Mouse (Mus musculus) cerebellum, postnatal 10 days (tissue): ENCODE data around the gene Fam43a.

Experiments used
- DNase-seq, 2 experiments: peaks; one replicate each; pipeline ENCODE4 v3.0.0; 2021; ENCODE audit warnings: mixed read lengths in 2 of 2

The Fam43a gene

DNA sequence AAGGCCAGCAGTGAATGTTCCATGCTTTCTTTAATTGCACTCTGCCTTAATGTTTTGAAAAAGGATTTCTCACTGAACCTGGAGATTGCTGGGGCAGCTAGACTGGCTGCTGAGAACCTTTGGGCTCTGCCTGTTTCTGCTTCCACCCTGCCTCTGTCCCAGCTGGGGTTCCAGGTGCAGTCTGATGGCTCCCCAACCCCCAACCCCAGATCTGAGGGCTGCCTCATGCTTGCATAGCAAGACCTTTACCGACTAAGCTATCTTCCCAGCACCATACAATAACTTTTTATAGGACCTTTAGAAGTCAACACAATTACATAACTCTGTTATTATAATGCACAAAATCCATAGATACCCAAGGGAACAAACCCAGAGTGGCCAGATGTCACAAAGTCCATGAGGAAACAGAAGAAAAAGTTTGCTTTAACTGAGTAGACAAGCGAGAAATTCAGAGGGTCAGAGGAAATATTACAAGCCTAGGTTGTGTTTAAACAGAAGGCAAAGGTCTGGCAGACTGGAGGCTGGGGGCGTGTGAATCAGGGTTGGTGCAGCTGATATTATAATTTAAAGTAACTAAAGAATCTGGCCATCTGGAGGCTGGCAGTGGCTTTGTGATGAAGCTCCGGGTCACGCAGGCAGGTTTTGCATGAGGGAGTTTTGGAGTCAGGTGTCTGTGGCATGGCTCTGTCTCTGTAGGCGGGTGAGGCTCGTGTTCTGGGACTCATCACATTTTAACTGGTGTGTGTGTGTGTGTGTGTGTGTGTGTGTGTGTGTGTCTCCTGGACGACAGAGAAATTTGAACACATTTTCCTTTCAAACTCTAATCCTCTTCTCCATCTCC, 34.6 kb downstream of the Fam43a start:
- no peak for DNase-seq

GRCm38 (mm10) chr16:30638586-30638985, 39.1 kb downstream of the Fam43a start:
- DNase-seq: peak; percentile 82 to 92

DNA sequence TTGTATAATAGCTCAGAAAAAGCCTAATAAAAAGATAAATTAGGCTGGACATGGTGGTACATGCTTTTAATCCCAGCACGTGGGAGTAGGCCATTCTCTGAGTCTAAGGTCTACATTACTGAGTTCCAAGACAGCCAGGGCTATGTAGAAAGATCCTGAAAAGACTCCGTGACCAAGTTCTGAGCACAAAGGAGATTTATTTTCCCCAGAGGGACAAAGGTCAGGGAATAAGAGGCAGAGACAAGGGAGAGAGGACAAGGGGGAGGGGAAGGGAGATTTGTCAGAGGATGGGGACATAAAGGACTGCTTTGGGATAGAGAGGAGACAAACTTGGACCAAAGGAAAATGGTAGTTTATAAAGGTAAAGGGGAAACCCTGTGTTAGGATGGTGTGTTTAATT, 41.1 kb downstream of the Fam43a start:
- DNase-seq: no peak

DNA sequence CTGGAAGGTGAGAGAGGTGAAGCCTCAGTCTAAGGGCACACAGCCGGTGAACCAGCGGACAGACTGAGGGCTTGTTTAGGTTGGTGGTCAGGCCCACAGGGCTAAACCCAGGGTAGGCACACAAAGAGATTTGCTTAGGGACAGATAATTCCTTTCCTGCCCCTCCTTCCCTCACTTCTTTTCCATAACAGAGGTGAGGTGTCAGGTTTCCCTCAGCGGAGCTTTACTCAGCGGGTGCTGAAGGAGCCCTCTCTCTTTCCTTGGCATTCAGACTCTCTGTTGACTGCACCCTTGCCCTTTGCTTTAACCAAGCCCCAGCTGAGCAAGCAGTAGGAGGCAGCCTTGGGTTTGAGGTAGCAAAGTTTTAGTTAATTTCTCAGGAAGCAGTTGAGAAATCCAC, 41.9 kb downstream of the Fam43a start:
- DNase-seq: no peak

- no peak for DNase-seq
Observed at GRCm38 (mm10) chr16:30642229-30642628, 42.7 kb downstream of the Fam43a start.

GRCm38 (mm10) chr16:30644981-30645380, 45.5 kb downstream of the Fam43a start:
- DNase-seq: no peak

DNA sequence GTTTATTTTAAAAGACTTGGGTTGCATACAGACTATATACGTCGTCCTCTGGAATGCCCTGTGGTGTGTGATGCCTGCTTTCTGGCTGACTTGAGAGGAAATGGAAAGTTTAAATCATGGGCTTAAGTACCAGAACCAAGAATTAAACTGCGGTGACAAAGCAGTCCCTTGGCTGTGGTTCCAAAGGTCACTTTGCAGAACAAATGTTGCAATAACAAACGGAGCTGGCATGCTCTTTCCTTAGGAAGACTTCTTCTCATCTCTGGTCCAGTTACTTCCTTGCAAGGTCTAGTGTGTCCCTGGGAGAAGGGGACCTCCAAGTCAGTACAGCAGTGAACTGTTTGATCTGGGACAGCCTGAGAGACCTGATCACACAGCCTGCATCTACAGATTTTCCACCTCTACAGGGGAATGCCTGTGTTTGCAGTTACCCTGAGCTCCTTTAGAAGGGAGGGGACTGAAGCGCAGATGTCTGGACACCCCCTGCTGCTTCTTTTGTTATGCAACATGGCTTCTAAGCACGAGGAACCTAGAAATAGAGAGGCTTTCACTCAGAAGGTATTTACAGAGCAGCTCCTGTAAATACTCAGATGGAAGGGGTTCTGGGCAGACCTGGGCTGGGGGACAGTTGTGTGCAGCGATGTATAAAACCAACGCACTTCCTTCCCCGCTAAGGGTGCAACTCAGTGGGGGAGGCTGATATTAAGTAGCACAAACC, 46.5 kb downstream of the Fam43a start:
- DNase-seq: peak; percentile 40 to 58

GRCm38 (mm10) chr16:30646856-30647255, 47.3 kb downstream of the Fam43a start:
- DNase-seq: no peak

DNA sequence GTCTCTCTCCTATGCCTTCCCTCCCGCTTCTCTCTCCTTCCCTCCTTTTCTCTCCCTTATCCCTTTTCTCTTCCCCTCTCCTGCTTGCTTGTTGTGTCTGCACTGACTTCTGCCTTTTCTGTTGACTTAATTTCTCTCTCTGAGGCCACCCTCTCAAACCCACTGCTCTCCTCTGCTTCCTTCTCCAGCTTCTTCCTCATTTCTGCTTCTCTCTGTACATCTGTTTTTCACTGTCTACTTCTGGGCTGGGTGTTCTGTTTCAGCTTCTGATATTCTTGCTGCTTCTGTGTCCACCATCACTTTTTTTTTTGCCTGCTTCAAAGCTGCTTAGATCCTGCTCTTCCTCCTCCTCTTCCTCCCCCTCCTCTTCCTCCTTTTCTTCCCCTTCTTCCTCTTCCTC, 51.8 kb downstream of the Fam43a start:
- no peak for DNase-seq
